Mouse (Mus musculus) spleen, adult 2 months (tissue): ENCODE measurements around the gene Gtf2ird2.

Experiments
- CTCF ChIP-seq: fragments of 200-500 bp; IDR thresholded peaks from 2 replicates; pipeline ENCODE4 v1.5.1; 2011; ENCODE audit warnings: mild to moderate bottlenecking, inconsistent platforms; ENCODE audit not compliant: insufficient read depth, insufficient read length, insufficient replicate concordance; ENCODE audit errors: extremely low read depth
- POLR2A ChIP-seq: fragments of 200-500 bp; IDR thresholded peaks from 2 replicates; pipeline ENCODE4 v1.6.1; 2011; ENCODE audit warnings: low read depth, low read length, inconsistent platforms

- TF ChIP-seq CTCF (no peak), POLR2A (no peak)
Measured at GRCm38 (mm10) chr5:134241831-134242230, 58.0 kb downstream of the Gtf2ird2 start.
